Mouse (Mus musculus) cerebellum, postnatal 36 days (tissue): ENCODE results near the gene Acads.

Source experiments
- DNase-seq, 2 experiments: peaks; one replicate each; pipeline ENCODE4 v3.0.0; 2021 to 2022; ENCODE audit warnings: mixed read lengths in 2 of 2

Acads gene

DNA sequence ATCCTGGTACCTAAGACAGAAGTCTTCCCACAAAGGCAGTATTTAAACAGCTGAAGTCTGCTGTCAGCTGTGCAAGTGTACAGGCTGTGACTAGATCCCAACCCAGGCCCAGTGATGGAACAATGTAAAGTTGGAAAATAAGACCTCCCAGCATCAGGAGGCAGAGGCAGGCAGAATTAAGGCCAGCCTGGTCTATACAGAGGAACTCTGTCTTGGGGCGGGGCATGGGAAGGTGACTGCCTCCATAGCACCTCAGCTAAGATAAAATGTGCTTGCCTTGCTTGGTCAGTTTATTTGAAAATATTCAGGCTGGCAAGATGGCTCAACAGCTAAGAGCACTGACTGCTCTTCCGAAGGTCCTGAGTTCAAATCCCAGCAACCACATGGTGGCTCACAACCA, 48.7 kb downstream of the Acads start:
- no peak for DNase-seq

DNA sequence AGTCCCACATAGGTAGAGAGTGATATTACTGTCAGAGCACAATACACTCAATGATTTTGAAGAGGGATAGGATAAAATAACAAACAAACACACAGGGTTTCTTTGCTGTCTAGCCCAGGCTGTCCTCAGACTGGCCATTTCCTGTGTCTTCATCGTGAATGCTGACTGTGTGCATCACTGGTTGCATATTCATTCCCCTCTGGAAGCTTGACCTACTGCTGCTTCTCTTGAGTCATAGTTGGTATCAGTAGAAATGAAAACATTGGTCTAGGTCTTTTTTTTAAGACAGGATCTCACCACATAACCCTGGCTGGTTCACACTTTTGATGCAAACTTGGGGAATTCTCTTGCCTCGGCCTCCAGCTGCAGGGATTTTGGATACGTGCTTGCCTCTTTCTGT, 49.5 kb downstream of the Acads start:
- no peak for DNase-seq

DNA sequence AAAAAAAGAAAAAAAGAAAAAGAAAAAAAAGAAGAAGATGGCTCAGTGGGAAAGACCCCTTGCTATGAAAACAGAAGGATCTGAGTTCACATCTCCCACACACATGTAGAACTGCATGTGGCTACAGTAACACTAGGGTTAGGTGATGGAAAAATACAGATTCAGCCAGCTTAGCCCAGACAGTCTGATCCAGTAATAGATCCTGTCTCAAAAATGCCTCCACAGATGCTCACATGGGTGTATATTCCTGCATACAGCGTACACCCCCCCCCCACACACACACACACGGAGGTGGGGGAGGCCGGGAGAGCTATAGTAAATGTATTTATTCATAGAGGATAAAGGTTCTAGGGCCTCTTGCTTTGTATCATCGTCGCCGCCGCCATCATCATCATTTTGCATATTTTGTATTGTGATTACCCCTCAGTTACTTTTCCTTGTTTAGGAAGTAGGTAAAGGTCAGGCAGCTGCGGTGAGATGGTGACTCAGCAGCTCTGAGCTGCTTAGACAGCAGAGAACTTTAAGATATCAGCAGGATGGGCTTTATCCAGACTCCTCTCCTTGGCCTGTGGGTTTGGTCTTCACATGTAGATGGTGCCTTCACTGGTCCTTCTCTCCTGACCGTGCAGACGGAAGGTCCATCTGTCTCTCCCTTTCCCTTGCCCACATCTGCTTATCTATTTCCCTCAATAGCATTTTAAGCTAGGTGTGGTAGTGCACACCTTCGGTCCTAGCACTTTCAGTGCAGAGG, 50.3 kb downstream of the Acads start:
- DNase-seq = no peak

DNA sequence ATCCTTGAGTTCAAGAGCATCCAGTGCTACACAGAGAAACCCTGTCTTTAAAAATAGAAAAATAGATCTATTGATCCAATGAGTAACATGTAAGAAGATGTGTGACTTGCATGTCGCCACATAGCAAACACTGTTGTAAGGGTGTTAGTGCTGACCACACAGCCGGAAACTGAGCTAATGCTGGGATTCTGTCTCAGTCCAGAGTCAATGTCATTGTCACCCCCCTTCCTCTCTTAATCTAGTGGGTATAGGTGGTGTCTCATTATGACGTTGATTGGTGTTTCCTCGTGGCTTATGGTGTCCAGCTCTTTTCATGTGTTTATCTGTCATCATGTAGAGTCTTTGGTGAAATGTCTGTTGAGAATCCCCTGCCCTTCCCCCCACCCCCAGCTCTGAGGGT, 52.9 kb downstream of the Acads start:
- no peak for DNase-seq

DNA sequence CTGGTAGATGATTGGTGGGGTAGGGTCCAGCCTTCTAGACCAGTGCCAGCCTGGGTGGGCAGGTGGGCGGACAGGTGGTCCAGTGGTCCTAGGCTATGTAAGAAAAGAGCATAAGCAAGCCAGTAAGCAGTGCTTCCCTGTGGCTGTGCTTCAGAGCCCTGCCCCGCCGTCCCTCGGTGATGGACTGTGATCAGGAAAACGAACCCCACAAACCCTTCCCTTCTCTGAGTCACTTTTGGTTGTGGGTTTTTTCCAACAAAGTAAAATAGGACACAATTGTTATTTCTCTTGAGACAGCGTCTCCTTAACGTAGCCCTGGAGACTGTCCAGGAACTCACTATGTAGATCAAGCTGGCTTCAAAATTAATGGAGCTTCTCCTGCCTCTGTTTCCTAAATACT, 55.8 kb downstream of the Acads start:
- DNase-seq = no peak

DNA sequence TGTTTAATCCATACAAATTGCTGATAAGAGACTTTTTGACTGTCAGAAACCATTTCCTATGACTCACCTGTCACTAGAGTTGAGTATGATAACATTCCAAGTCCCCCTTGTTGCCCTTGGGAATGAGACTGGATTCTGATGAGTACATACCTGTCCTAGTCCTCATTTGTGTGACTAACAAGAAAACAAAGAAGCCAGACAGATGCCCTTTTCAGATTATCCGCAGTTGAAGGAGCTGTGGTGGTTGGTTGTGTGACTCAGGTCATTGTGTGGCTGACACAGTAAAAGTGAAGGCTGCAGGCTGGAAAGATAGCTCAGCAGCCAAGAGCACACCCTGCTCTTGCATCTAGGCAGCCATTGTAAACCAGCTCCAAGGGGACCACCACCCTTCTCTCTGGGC, 56.6 kb downstream of the Acads start:
- no peak for DNase-seq

DNA sequence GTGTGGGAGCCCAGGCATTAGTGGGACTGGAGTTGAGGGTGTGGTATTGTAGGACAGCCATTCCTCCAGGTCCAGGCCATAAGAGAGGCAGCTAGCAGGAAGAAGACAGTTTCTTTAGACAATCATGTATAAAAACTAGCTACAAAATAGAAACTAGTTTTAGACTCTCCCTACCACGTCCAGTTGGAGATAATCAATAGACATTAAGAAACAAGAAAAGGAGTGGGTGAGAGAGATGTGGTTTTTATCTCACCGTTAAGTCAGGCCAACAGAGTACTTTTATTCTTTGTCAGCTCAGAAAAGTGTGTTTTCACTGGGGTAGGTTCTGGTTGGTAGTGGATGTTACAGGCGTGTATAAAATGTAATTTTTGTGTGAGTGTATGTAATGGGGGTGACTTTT, 58.2 kb downstream of the Acads start:
- no peak for DNase-seq
